Mouse (Mus musculus): ENCODE data around the gene Diaph3.
A peak's percentile ranks its signal among the peaks of the same experiment; 100 is the strongest.
"Not testable (repeated sequence)": the region's sequence is repeated elsewhere in the genome, so short reads cannot be mapped to it uniquely, and the experiment has no call there.

The Diaph3 gene

GRCm38 (mm10) chr14:87140963-87141486 is at the start of gene Diaph3:
TSS of gene Diaph3 (minus strand) at chr14:87141235.
- DNase-seq (ENCODE audit: low spot score): peak; percentile 95

GRCm38 (mm10) chr14:87190685-87191084 is 49.6 kb upstream of the Diaph3 start:
- DNase-seq (ENCODE audit: low spot score): no peak

GRCm38 (mm10) chr14:87171577-87171976 is 30.5 kb upstream of the Diaph3 start:
- no peak for DNase-seq (ENCODE audit: low spot score)

GRCm38 (mm10) chr14:87169151-87169550 is 28.1 kb upstream of the Diaph3 start:
- no peak for DNase-seq (ENCODE audit: low spot score)

- DNase-seq (ENCODE audit: low spot score): no peak
Measured at GRCm38 (mm10) chr14:87155621-87156238, 14.7 kb upstream of the Diaph3 start.

- DNase-seq (ENCODE audit: low spot score): no peak
Measured at GRCm38 (mm10) chr14:87149684-87150083, 8.6 kb upstream of the Diaph3 start.

- no peak for DNase-seq (ENCODE audit: low spot score)
Measured at GRCm38 (mm10) chr14:87146704-87147103, 5.7 kb upstream of the Diaph3 start.

GRCm38 (mm10) chr14:87145351-87145750 is 4.3 kb upstream of the Diaph3 start:
- DNase-seq (ENCODE audit: low spot score): no peak

GRCm38 (mm10) chr14:87141777-87142176 is 742 bp upstream of the Diaph3 start:
- DNase-seq (ENCODE audit: low spot score): no peak

- peak; percentile 37 for DNase-seq (ENCODE audit: low spot score)
Measured at GRCm38 (mm10) chr14:87140327-87140962, 590 bp downstream of the Diaph3 start.

GRCm38 (mm10) chr14:87126076-87126639 is 14.9 kb downstream of the Diaph3 start:
- DNase-seq (ENCODE audit: low spot score): no peak

- no peak for DNase-seq (ENCODE audit: low spot score)
Measured at GRCm38 (mm10) chr14:87125492-87125891, 15.5 kb downstream of the Diaph3 start.

- no peak for DNase-seq (ENCODE audit: low spot score)
Measured at GRCm38 (mm10) chr14:87123091-87123490, 17.9 kb downstream of the Diaph3 start.

GRCm38 (mm10) chr14:87121868-87122267 is 19.2 kb downstream of the Diaph3 start:
- no peak for DNase-seq (ENCODE audit: low spot score)

- DNase-seq (ENCODE audit: low spot score): no peak
Measured at GRCm38 (mm10) chr14:87110634-87111033, 30.4 kb downstream of the Diaph3 start.

GRCm38 (mm10) chr14:87099380-87100088 is 41.5 kb downstream of the Diaph3 start:
- DNase-seq (ENCODE audit: low spot score): no peak

GRCm38 (mm10) chr14:87098093-87098492 is 42.9 kb downstream of the Diaph3 start:
- no peak for DNase-seq (ENCODE audit: low spot score)

- no peak for DNase-seq (ENCODE audit: low spot score)
Measured at GRCm38 (mm10) chr14:87091522-87091921, 49.5 kb downstream of the Diaph3 start.

- no peak for DNase-seq (ENCODE audit: low spot score)
Measured at GRCm38 (mm10) chr14:87091108-87091507, 49.9 kb downstream of the Diaph3 start.

- no peak for DNase-seq (ENCODE audit: low spot score)
Measured at GRCm38 (mm10) chr14:87088928-87089327, 52.1 kb downstream of the Diaph3 start.

- DNase-seq (ENCODE audit: low spot score): no peak
Measured at GRCm38 (mm10) chr14:87088456-87088855, 52.6 kb downstream of the Diaph3 start.

- DNase-seq (ENCODE audit: low spot score): no peak
Measured at GRCm38 (mm10) chr14:87087996-87088395, 53.0 kb downstream of the Diaph3 start.

- not testable (repeated sequence) for DNase-seq (ENCODE audit: low spot score)
Measured at GRCm38 (mm10) chr14:87084906-87085305, 56.1 kb downstream of the Diaph3 start.

Measured in adipocyte (in vitro differentiated cells).